Mouse (Mus musculus) stomach, embryonic 15.5 days (tissue): ENCODE measurements around the gene Themis. TPM values are rescaled to one million over a fixed set of nuclear protein-coding genes. Genes with fewer than 3 reads are reported as not detected.

Source experiments
- ATAC-seq: fragments of 200-750 bp; cut with Nextera tagmentation; 2 replicates; pipeline ENCODE4 v1.8.0; 2017; ENCODE audit warnings: low read depth, moderate number of reproducible peaks, moderate TSS enrichment; ENCODE audit not compliant: insufficient read depth, low FRiP score
- H3K27ac ChIP-seq: fragments of 300-500 bp; sonication (generic); 2 replicates; pipeline ENCODE4 v1.5.1; 2015; ENCODE audit warnings: mild to moderate bottlenecking, inconsistent platforms
- H3K27me3 ChIP-seq: fragments of 300-500 bp; sonication (generic); replicated peaks from 2 replicates; pipeline ENCODE4 v1.6.1; 2015; ENCODE audit warnings: inconsistent platforms
- H3K36me3 ChIP-seq: fragments of 300-500 bp; sonication (generic); 2 replicates; pipeline ENCODE4 v1.6.1; 2015; ENCODE audit warnings: inconsistent platforms
- H3K4me1 ChIP-seq: fragments of 300-500 bp; sonication (generic); 2 replicates; pipeline ENCODE4 v1.6.1; 2015; ENCODE audit warnings: inconsistent platforms
- H3K4me2 ChIP-seq: fragments of 300-500 bp; sonication (generic); 2 replicates; pipeline ENCODE4 v1.6.1; 2015; ENCODE audit warnings: mild to moderate bottlenecking, inconsistent platforms
- H3K4me3 ChIP-seq: fragments of 300-500 bp; sonication (generic); replicated peaks from 2 replicates; pipeline ENCODE4 v1.5.1; 2015; ENCODE audit warnings: inconsistent platforms
- H3K9ac ChIP-seq: fragments of 300-500 bp; sonication (generic); 2 replicates; pipeline ENCODE4 v1.6.1; 2015; ENCODE audit warnings: inconsistent platforms
- H3K9me3 ChIP-seq: fragments of 300-500 bp; sonication (generic); 2 replicates; pipeline ENCODE4 v1.6.1; 2016; ENCODE audit warnings: inconsistent platforms
- WGBS: fragments of 180-500 bp; shearing (Covaris S2); methylation state at CpG from one replicate; pipeline ENCODE4 v1.1.7; 2015; 5-methylcytosine and 5-hydroxymethylcytosine counted together
- polyA plus RNA-seq: library from polyadenylated mRNA; unstranded; fragments of >200 nt; fragmentation: Nextera tagmentation; extraction: Ambion mirVana; gene quantifications from 2 replicates; pipeline ENCODE4 v1.2.1, GENCODE M21; 2015

Gene Themis
- polyA plus RNA-seq, 1 experiment from 2014 or later, result 0.04 TPM

GRCm38 (mm10) chr10:28812571-28812936 is 144.4 kb downstream of the Themis start:
- ATAC-seq, result no peak
- no peaks in the 10 kb centered on the region for H3K27me3 ChIP-seq

GRCm38 (mm10) chr10:28816160-28816559 is 148.0 kb downstream of the Themis start:
- 82% methylated on average over 4 of the region's 4 CpGs for WGBS
- Histone ChIP-seq H3K4me3 (no peak overlapping the region), H3K9ac (no peak overlapping the region), H3K9me3 (no peaks in the 10 kb centered on the region), H3K4me1 (no peaks in the 10 kb centered on the region), H3K36me3 (no peaks in the 10 kb centered on the region), H3K4me2 (no peak overlapping the region), H3K27me3 (no peaks in the 10 kb centered on the region), H3K27ac (no peak overlapping the region)
- no peak for ATAC-seq

More at GRCm38 (mm10) chr10:28812571-28812936, 144.4 kb downstream of the Themis start:
- H3K4me3 ChIP-seq, result no peak overlapping the region
- H3K9me3 ChIP-seq, result no peaks in the 10 kb centered on the region
- H3K4me1 ChIP-seq, result no peaks in the 10 kb centered on the region
- no peaks in the 10 kb centered on the region for H3K36me3 ChIP-seq
- no peak overlapping the region for H3K27ac ChIP-seq
- no peak overlapping the region for H3K9ac ChIP-seq
- H3K4me2 ChIP-seq, result no peak overlapping the region

GRCm38 (mm10) chr10:28822320-28822719 is 154.2 kb downstream of the Themis start:
- Histone ChIP-seq H3K9me3 (no peaks in the 10 kb centered on the region), H3K36me3 (no peaks in the 10 kb centered on the region), H3K27me3 (no peaks in the 10 kb centered on the region), H3K4me3 (no peak overlapping the region), H3K4me2 (no peak overlapping the region), H3K9ac (no peak overlapping the region), H3K4me1 (no peaks in the 10 kb centered on the region), H3K27ac (no peak overlapping the region)
- no peak for ATAC-seq
- 58% methylated on average over 3 of the region's 3 CpGs for WGBS

- Histone ChIP-seq H3K9me3 (no peaks in the 10 kb centered on the region), H3K4me3 (no peak overlapping the region), H3K27ac (no peak overlapping the region), H3K27me3 (no peaks in the 10 kb centered on the region), H3K9ac (no peak overlapping the region), H3K36me3 (no peaks in the 10 kb centered on the region), H3K4me1 (no peaks in the 10 kb centered on the region), H3K4me2 (no peak overlapping the region)
- 64% methylated on average over 2 of the region's 2 CpGs for WGBS
- ATAC-seq, result no peak
Measured at GRCm38 (mm10) chr10:28842605-28843004, 174.4 kb downstream of the Themis start.

GRCm38 (mm10) chr10:28843755-28844717 is 175.9 kb downstream of the Themis start:
- Histone ChIP-seq H3K4me2 (no peak overlapping the region), H3K9me3 (no peaks in the 10 kb centered on the region), H3K9ac (no peak overlapping the region), H3K27me3 (no peaks in the 10 kb centered on the region), H3K36me3 (no peaks in the 10 kb centered on the region), H3K4me3 (no peak overlapping the region), H3K27ac (no peak overlapping the region), H3K4me1 (no peaks in the 10 kb centered on the region)
- 27% methylated on average over 7 of the region's 7 CpGs for WGBS
- ATAC-seq, result peak; percentile 7; the same call in 1 of the 2 replicates

- 82% methylated on average over 2 of the region's 2 CpGs for WGBS
- ATAC-seq, result no peak
- H3K4me1 ChIP-seq, result no peaks in the 10 kb centered on the region
Measured at GRCm38 (mm10) chr10:28856154-28856553, 188.0 kb downstream of the Themis start.

GRCm38 (mm10) chr10:28870580-28871354 is 202.6 kb downstream of the Themis start:
- H3K27ac ChIP-seq, result no peak overlapping the region
- H3K9ac ChIP-seq, result no peak overlapping the region
- H3K36me3 ChIP-seq, result no peaks in the 10 kb centered on the region
- H3K4me3 ChIP-seq, result no peak overlapping the region
- H3K9me3 ChIP-seq, result no peaks in the 10 kb centered on the region
- H3K27me3 ChIP-seq, result no peaks in the 10 kb centered on the region
- no peak for ATAC-seq
- no peak overlapping the region for H3K4me2 ChIP-seq
- WGBS, result 82% methylated on average over 4 of the region's 4 CpGs
- no peaks in the 10 kb centered on the region for H3K4me1 ChIP-seq

More at GRCm38 (mm10) chr10:28856154-28856553, 188.0 kb downstream of the Themis start:
- Histone ChIP-seq H3K4me3 (no peak overlapping the region), H3K4me2 (no peak overlapping the region), H3K27ac (no peak overlapping the region), H3K27me3 (no peaks in the 10 kb centered on the region), H3K36me3 (no peaks in the 10 kb centered on the region), H3K9ac (no peak overlapping the region), H3K9me3 (no peaks in the 10 kb centered on the region)

- no peak for ATAC-seq
- no peaks in the 10 kb centered on the region for H3K4me1 ChIP-seq
- no peak overlapping the region for H3K27ac ChIP-seq
- no peaks in the 10 kb centered on the region for H3K27me3 ChIP-seq
- H3K4me2 ChIP-seq, result no peak overlapping the region
- H3K4me3 ChIP-seq, result no peak overlapping the region
- no peaks in the 10 kb centered on the region for H3K36me3 ChIP-seq
- WGBS, result 39% methylated on average over 4 of the region's 4 CpGs
- H3K9me3 ChIP-seq, result no peaks in the 10 kb centered on the region
- H3K9ac ChIP-seq, result no peak overlapping the region
Measured at GRCm38 (mm10) chr10:28874605-28875004, 206.4 kb downstream of the Themis start.

- Histone ChIP-seq H3K36me3 (no peaks in the 10 kb centered on the region), H3K9me3 (no peaks in the 10 kb centered on the region), H3K4me2 (no peak overlapping the region), H3K4me1 (no peaks in the 10 kb centered on the region), H3K27me3 (no peaks in the 10 kb centered on the region), H3K4me3 (no peak overlapping the region), H3K27ac (no peak overlapping the region), H3K9ac (no peak overlapping the region)
- ATAC-seq, result no peak
- 65% methylated on average over 1 of the region's 1 CpGs for WGBS
Measured at GRCm38 (mm10) chr10:28887643-28888042, 219.5 kb downstream of the Themis start.

GRCm38 (mm10) chr10:28890886-28891285 is 222.7 kb downstream of the Themis start:
- Histone ChIP-seq H3K4me3 (no peak overlapping the region), H3K9me3 (no peaks in the 10 kb centered on the region), H3K4me2 (no peak overlapping the region), H3K27me3 (no peaks in the 10 kb centered on the region), H3K27ac (no peak overlapping the region), H3K36me3 (no peaks in the 10 kb centered on the region), H3K4me1 (no peaks in the 10 kb centered on the region), H3K9ac (no peak overlapping the region)
- no peak for ATAC-seq
- 77% methylated on average over 2 of the region's 2 CpGs for WGBS

GRCm38 (mm10) chr10:28898351-28898750 is 230.2 kb downstream of the Themis start:
- Histone ChIP-seq H3K9ac (no peak overlapping the region), H3K27ac (no peak overlapping the region), H3K36me3 (no peaks in the 10 kb centered on the region), H3K4me2 (no peak overlapping the region), H3K4me1 (no peaks in the 10 kb centered on the region), H3K9me3 (no peaks in the 10 kb centered on the region), H3K27me3 (no peaks in the 10 kb centered on the region), H3K4me3 (no peak overlapping the region)
- no peak for ATAC-seq
- 58% methylated on average over 1 of the region's 1 CpGs for WGBS
